Mouse (Mus musculus): ENCODE results near the gene Prss35.

The Prss35 gene

DNA sequence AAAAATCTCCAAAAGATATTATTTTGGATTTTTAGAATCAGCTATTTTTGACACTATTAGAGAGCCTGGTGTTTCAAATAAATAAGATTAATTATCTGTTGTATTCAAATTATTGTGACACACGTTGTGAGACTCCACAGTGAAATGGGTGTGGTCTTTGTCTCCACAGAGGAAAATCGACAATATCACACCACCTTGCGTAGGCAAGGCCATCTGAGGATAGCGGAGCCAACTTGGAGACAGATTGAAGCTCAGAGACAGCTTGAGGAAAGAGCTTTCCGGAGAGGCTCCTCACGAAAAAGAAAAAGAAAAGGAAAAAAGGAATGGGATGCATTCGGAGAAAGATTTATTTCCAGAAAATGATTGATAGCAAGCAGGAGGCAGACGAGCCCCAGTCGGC, 8.7 kb upstream of the Prss35 start:
- DNase-seq: no peak

DNA sequence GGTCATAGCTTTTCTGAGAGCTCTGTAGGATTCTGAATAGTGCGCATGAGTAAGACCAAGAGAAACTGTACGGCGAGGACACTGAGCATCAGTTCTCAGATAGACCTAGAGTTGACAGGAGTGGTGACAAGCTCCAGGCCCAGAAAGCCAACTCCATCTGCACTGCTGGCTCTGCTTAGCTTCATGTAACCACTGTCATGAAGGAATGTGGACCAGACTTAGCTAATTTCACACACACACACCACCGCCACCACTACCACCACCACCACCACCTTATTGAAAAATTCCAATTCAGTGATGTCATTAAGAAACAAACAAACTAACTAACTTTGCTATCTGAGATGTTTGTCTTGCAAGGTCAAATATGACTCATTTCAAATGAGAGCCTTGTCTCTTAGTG, 6.5 kb upstream of the Prss35 start:
- no peak for DNase-seq

GRCm38 (mm10) chr9:86738067-86738466, 5.4 kb upstream of the Prss35 start:
- DNase-seq: no peak

GRCm38 (mm10) chr9:86738801-86739200, 4.6 kb upstream of the Prss35 start:
- no peak for DNase-seq

- DNase-seq: no peak
These were observed 3.5 kb upstream of the Prss35 start for GRCm38 (mm10) chr9:86739971-86740370.

GRCm38 (mm10) chr9:86744041-86744440, 592 bp downstream of the Prss35 start:
- DNase-seq: no peak

GRCm38 (mm10) chr9:86745926-86746581, 2.6 kb downstream of the Prss35 start:
- peak; percentile 55 for DNase-seq

- DNase-seq: no peak
These were observed 19.3 kb downstream of the Prss35 start for GRCm38 (mm10) chr9:86762477-86763376.

GRCm38 (mm10) chr9:86764002-86764401, 20.6 kb downstream of the Prss35 start:
- DNase-seq: no peak

DNA sequence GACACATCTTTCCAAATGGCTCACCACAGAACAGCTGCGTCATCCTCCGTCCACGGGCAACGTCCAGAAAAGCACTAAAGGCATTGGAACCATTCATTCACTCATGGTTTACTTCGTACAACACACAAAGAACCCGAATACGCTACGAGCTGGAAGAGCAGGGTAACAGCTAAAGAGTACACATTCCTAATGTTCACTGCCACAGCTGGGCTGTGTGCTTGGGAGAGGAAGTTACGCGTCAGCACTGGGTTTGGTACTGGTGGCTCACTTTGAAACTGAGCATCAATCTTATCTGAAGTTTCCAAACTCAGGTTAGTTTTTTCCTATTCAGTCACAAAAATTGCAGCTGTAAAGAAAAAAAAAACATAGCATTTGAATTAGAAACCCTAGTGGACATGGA, 23.5 kb downstream of the Prss35 start:
- DNase-seq: no peak

GRCm38 (mm10) chr9:86772897-86773296, 29.4 kb downstream of the Prss35 start:
- DNase-seq: no peak

DNA sequence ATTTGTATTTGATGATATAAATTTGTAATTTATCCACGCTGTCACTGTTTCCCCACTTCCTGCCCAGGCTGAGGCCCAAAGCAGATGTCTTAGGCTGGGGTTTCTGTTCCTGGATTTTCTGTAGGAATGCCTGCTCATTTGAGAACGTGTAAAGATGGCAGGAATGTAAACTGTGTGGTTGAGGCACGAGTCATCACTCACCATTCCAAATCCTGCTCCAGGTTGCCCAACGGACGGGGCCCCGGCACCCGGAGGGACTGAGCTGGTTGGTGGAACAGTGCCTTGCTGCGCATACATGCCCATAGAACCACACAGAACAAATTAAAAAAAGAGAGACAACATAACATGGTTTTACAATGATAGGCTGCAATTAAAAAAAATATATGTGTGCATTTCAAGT, 30.5 kb downstream of the Prss35 start:
- DNase-seq: no peak

GRCm38 (mm10) chr9:86775374-86775773, 31.9 kb downstream of the Prss35 start:
- DNase-seq: no peak

DNA sequence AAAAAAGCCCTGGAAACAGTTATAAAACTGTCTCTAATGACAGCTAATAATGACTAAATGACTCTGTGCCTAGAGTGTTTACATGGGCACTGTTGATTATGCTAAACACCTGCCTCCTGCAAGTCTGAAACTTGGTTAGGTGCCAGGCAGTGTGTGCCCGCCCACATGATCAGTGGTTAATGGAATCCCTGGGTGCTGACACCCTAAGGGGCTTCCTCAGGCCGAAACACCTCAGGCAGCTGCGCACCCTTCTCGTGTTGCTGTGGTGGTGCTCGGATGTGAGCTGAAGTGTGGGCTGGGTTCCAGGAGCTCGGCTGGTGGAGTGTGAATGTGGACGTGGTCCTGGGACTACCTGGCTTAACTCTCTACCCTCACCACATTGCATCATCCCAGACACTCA, 33.9 kb downstream of the Prss35 start:
- DNase-seq: no peak

- DNase-seq: no peak
These were observed 34.8 kb downstream of the Prss35 start for GRCm38 (mm10) chr9:86778212-86778611.

DNA sequence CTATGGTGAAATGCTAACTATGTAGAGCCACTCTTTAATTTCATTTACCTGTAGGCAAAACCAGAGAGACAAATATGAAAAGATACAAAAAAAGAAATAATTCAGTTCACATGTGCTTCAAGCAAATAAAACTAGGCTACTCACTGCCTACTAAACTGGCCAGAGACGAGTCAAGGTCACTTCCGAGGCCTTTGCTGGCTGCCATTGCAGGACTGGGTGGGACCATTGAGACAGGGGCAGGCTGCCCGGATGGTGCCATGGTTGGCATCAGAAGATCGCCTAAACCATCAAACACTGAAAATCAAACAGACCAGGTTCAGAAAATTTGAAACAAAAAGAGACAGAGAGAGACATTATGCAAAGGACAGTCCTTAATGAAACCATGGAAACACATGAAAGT, 38.0 kb downstream of the Prss35 start:
- no peak for DNase-seq

DNA sequence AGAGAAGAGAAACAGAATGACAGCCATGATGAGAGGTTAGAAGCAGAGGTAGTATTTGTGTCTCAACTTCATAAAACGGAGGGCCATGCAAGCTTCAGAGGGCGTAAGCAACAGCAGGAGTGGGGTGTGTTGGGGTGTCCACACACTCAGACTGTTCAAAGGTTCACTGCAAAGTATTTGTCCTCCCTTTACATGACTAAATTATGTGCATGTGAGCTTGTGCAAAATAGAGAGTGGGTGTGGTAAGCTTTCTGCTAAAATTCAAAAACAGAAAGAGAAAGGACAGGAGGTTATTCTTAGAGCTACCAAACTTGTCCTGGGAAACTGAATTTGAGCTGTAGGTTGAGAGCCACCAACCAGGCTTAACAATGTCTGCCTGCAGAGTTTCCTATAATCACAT, 39.4 kb downstream of the Prss35 start:
- DNase-seq: no peak

- DNase-seq: no peak
These were observed 45.7 kb downstream of the Prss35 start for GRCm38 (mm10) chr9:86789186-86789585.

GRCm38 (mm10) chr9:86791927-86792326, 48.5 kb downstream of the Prss35 start:
- DNase-seq: no peak

GRCm38 (mm10) chr9:86795236-86795635, 51.8 kb downstream of the Prss35 start:
- no peak for DNase-seq

GRCm38 (mm10) chr9:86797553-86797952, 54.1 kb downstream of the Prss35 start:
- no peak for DNase-seq

DNA sequence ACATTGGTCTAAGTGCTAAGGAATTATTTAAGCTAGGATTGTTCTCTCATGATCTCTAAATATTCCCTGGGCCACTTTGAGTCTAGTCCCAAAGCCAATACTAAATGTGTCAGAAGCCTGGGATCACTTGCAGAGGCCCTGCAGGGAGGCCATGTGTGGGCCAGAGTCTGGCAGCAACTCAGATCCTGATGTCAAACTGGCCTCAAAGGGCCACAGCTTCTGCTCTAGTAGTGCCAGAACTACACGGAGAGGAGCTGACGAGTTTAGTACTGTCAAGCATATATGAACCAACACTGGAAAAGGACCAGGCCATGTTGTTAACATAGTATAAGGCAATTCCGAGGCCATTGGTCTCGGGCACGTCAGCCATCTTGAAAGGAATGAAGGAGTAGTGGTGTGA, 54.7 kb downstream of the Prss35 start:
- no peak for DNase-seq

GRCm38 (mm10) chr9:86798686-86799085, 55.2 kb downstream of the Prss35 start:
- DNase-seq: no peak

GRCm38 (mm10) chr9:86799099-86799498, 55.6 kb downstream of the Prss35 start:
- DNase-seq: no peak

All from right cerebral cortex, postnatal 4 days (tissue).